ENCODE assay signal across 20 mouse cellular contexts in the genomic region with DNA sequence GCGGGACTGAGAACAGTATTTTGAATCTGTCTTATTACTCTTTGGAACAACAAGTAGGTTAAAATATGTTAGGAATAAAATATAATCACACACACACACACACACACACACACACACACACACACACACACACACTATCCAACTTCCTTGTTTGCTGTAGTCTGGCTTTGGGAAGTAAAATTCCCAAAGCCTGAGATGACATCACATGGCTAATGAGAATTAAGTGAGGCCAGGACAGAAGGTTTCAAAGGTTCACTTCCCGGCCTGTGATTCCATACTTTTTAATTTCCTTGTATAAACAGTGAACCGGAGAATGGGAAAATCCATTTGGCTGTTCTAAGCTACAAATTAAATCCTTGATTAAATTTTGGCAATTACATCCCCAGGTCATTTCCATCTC.
DNase-seq lines count a peak whose midpoint lies in the region; ATAC-seq and TF ChIP-seq lines count a peak whose summit lies in the region.
"Had no signal": no experiment of that assay in that cellular context is flagged by ENCODE, and none has a peak within 500 bp of the region (broad histone marks: within the 10 kb centered on the region; RNA-seq: fewer than 3 reads in every experiment).

No protein-coding gene starts in this region.

- no peak for TF ChIP-seq CTCF in lung, postnatal 0 days (IDR thresholded peaks at IDR 0.05)

- no peaks in the 10 kb centered on the region for H3K36me3 ChIP-seq in lung, postnatal 0 days (ENCODE audit: insufficient read depth, low read length)
- H3K36me3 ChIP-seq: liver, embryonic 13.5 days had no signal

- H3K27me3 ChIP-seq in lung, postnatal 0 days (replicated peaks; ENCODE audit: insufficient read depth, low read length) = no peaks in the 10 kb centered on the region
- H3K27me3 ChIP-seq: liver, embryonic 13.5 days had no signal

- H3K4me1 ChIP-seq in lung, postnatal 0 days (ENCODE audit: insufficient read depth, low read depth, low read length) = 0 out of 2 replicates have a peak, but pooled peaks cover 4% of the 10 kb centered on the region

- no peaks in the 10 kb centered on the region for H3K9me3 ChIP-seq in lung, postnatal 0 days (ENCODE audit: low read length)
- H3K9me3 ChIP-seq: liver, embryonic 13.5 days had no signal

- no peak for TF ChIP-seq EP300 in lung, postnatal 0 days (IDR thresholded peaks at IDR 0.05)

- peak; percentile 76 for DNase-seq in heart, adult 11 months
- DNase-seq in heart, adult 8-10 months (ENCODE audit: low spot score) = no peak
- DNase-seq in lung, postnatal 0 days (ENCODE audit: low spot score) = peak; percentile 21
- no peak for DNase-seq in lung, postnatal 4 days
- peak; percentile 40 for DNase-seq in kidney, adult 9 months
- peak; percentile 47 to 48 for DNase-seq in kidney, postnatal 36 days
- no peak for DNase-seq in gastrocnemius, adult 18-20 months (ENCODE audit: low spot score)
- no peak for DNase-seq in gastrocnemius, postnatal 4 days (ENCODE audit: low spot score in 2 of 2)
- DNase-seq: adrenal gland, postnatal 14 days; cerebellum, adult 11-12 months; cerebellum, postnatal 14 days; embryo, embryonic 11 days; gastrocnemius, postnatal 10 days; left cerebral cortex, postnatal 4 days; liver, embryonic 13.5 days; right cerebral cortex, postnatal 25 days had no signal

- no peak overlapping the region for H3K4me3 ChIP-seq in lung, postnatal 0 days (ENCODE audit: low read depth, low read length)
- H3K4me3 ChIP-seq: liver, embryonic 13.5 days had no signal

- no peak overlapping the region for H3K4me2 ChIP-seq in lung, postnatal 0 days (replicated peaks; ENCODE audit: low read depth, low read length)
- H3K4me2 ChIP-seq: liver, embryonic 13.5 days had no signal

- no peak for ATAC-seq in lung, postnatal 0 days
- ATAC-seq: activated CD4-positive, CD25-positive, alpha-beta regulatory T cell, adult 4 months; CD4-positive, CD25-positive, alpha-beta regulatory T cell, adult 4 months; hindbrain, embryonic 16.5 days; intestine, embryonic 16.5 days had no signal

- no peak overlapping the region for H3K9ac ChIP-seq in lung, postnatal 0 days (replicated peaks; ENCODE audit: low read depth)
- H3K9ac ChIP-seq: liver, embryonic 13.5 days had no signal

- WGBS in lung, postnatal 0 days = 51% methylated on average over 3 of the region's 3 CpGs

- H3K27ac ChIP-seq in lung, postnatal 0 days (ENCODE audit: low read length) = no peak overlapping the region
- H3K27ac ChIP-seq: liver, embryonic 13.5 days had no signal

Comparison
In these comparisons a context has a peak if more than half of its experiments do, and no peak if none do; other contexts are left out.
1. DNase-seq: peak in heart, adult 11 months (single experiment), lung, postnatal 0 days (single experiment), kidney, adult 9 months (single experiment) and kidney, postnatal 36 days (2 of 2); none in heart, adult 8-10 months (single experiment), lung, postnatal 4 days (0 of 2), gastrocnemius, adult 18-20 months (single experiment) and gastrocnemius, postnatal 4 days (0 of 2).